Mouse (Mus musculus) thymus, postnatal 36 days (tissue): ENCODE measurements at regions not wholly inside any gene's neighbourhood (a gene's known extent, or its start where the extent isn't known, plus 50 kb on each side); places are given as distances from the start of the nearest gene placed in this dataset.

Source experiments
- DNase-seq, 2 experiments: peaks; one replicate each; pipeline ENCODE4 v3.0.0; 2022; ENCODE audit warnings: mixed read lengths in 2 of 2

- no peak for DNase-seq
These were observed 168.9 kb downstream of the Zfp36l2 start for GRCm38 (mm10) chr17:84018817-84019216.

DNA sequence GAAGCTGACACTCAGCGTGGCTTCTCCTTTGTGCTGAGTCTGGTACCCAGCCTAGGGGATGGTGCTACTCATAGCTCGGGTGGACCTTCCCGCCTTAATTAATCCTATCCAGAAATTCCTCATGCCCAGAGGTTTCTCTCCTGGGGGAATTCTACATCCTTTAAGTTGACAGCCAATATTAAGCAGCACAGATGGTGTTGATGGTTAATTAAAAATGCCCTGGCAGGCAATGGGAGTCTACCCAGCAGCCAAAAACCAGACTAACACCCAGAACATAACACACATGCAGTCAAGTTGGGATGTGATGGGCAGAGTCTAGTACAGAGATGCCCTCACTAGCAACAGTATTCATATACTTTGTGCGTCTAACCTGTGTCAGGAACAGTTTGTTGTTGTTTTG is 169.9 kb downstream of the Zfp36l2 start:
- DNase-seq = no peak

DNA sequence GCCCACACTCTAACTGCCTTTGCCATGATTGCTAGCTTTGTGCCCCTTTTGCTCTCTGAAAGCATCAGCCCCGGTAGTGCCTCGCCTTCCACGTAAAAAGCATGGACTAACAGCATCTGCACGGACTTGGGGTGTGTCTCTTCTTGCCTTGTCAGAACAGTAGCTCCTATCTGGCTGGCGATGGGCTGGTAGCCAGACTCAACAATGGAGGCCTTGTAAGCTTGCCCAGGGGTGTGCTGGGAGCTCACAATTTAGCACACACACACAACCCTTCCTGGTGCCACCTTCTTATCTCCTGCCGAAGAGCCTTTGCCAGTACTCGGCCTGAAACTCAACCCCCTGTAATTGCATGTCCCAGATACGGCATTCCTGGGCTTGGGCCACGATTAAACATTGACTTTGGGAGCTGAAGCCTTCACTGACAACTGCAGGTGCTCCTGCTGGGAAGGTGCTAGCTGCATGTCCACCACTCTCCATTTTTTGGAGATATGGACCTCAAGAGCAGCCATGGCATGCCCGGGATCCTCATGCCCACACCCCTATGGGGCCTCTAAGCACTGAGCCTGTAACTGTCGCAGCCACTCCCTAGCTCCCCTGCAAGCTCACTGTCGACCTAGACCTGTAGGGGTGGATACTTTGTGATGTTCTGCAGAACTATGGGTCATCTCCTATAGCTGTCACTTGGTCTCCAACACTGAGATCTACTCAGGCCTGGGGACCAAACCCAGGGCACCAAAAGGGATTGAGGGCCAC is 166.7 kb upstream of the Haao start:
- DNase-seq = no peak

GRCm38 (mm10) chr17:84010492-84011060 is 162.8 kb upstream of the Haao start:
- DNase-seq = no peak

GRCm38 (mm10) chr17:84009966-84010365 is 162.2 kb upstream of the Haao start:
- peak; percentile 40 to 67 for DNase-seq

DNA sequence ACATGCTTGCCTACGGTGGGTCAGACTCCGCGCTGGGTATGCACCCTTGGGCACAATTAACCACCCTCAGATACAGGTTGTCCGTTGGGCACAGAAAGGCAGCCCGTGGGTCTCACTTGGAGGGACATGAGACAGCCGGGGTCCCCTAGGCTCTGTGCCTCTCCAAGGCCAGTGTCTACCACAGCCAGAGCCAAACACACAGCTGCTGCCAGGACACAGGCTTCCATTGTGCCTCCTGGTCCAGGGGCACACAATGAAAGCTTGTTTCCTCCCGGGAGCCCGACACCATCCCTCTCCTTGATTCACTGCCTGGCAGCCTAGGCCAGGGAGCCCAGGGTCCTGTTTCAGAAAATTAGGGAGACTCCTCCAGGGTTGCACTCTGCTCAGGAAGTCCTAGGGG is 161.4 kb upstream of the Haao start:
- DNase-seq = no peak

- DNase-seq = no peak
These were observed 160.9 kb upstream of the Haao start for GRCm38 (mm10) chr17:84008682-84009052.

- DNase-seq = peak; percentile 40 to 63
These were observed 160.4 kb upstream of the Haao start for GRCm38 (mm10) chr17:84008035-84008681.

DNA sequence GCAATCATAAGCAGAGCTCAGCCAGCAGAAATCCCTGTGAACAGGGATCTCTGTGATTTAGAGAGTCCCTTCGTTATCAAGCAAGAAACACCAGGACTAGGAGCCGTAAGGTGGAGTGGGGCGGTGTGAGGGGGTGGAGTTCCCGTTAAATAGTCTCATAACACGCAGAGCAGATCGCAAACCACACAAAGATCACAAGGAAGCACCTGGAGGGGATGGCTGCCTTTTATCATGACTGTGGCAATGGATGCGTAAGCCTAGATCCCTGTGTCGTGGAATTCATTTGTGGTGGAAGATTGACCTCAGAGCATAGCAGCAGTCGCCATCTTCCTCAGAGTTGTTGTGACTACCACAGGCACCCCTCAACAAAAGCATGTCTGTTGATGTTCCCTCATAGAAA is 159.0 kb upstream of the Haao start:
- no peak for DNase-seq

GRCm38 (mm10) chr17:84004237-84004636 is 156.5 kb upstream of the Haao start:
- DNase-seq = peak; percentile 54 to 71

DNA sequence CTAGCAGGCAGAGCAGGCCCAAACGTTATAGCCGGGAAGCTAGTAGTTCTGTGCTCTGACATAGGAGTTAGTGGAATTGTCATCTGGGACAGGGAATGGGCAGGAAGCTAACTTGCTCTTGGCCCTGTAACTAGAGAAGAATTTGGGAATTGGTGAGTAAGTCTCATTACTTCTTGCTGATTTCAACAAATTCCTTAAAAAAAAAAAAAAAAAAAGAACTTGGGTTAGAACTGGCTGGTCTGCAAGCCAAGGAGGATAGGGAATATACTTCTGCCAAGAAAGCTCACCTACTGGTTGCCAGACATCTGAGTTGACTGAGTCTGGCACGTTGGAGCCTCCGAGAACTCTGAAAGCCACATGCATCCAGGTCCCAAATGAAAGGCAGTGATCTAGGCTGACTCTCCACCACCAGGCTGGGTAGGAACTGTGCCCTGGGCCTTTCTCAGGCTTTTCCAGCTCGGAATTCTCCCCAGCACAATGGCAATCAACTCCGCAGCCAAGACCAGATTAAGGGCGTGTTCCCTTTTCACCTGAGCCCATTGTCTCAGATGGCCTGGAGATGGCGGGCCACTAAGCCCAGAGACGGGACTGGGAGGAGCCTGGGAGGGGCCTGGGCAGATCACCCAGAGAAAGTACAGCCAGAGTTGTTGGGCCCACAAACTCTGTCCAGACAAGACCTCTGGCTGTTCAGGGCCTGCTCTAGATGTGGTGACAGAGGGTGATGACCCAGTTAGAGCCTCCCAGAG is 155.9 kb upstream of the Haao start:
- DNase-seq = peak in 1 of 2 experiments; percentile 21

DNA sequence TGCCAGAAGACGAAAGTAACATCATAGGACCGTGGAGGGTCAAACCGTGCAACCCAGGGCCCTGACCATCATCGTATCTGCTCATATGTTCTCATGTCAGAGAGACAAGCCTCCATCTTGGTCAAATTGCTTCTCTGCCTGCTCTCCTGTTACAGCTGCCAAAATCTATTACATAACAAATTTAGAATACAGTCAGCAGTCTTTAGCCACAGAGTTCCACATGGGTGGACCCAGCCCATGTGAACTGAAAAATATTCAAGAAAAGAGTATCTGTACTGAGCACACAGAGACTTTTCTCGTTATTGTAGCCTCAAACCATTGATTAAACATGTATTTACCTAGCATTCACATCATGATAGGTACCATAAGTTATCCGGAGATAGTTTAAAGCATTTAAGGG is 155.2 kb upstream of the Haao start:
- no peak for DNase-seq

GRCm38 (mm10) chr17:84002327-84002726 is 154.6 kb upstream of the Haao start:
- DNase-seq = no peak

GRCm38 (mm10) chr17:84000115-84000514 is 152.4 kb upstream of the Haao start:
- DNase-seq = no peak

GRCm38 (mm10) chr17:83998972-83999545 is 151.3 kb upstream of the Haao start:
- DNase-seq = no peak

DNA sequence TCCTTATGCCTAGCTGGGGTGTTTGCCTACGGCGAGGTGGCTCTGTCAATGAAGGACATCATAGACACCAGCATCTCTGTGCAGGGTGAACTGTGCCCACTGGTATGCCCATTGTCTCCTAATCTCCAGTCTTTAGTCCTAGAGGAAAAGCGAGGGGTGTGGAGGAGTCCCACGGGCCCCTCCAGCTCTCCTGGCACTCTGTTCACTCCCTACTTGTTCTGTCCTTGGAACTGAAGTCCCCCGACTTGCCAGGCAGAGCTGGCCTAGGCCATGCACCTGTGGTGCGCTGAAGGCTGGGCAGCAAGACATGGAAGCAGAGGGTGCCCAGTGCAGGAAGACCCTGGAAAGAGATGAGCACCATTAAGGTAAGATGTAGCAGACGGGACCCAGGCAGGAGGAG is 150.6 kb upstream of the Haao start:
- DNase-seq = no peak

GRCm38 (mm10) chr17:83997778-83998177 is 150.0 kb upstream of the Haao start:
- DNase-seq = peak; percentile 75 to 80

- no peak for DNase-seq
These were observed 145.3 kb upstream of the Haao start for GRCm38 (mm10) chr17:83993028-83993427.

DNA sequence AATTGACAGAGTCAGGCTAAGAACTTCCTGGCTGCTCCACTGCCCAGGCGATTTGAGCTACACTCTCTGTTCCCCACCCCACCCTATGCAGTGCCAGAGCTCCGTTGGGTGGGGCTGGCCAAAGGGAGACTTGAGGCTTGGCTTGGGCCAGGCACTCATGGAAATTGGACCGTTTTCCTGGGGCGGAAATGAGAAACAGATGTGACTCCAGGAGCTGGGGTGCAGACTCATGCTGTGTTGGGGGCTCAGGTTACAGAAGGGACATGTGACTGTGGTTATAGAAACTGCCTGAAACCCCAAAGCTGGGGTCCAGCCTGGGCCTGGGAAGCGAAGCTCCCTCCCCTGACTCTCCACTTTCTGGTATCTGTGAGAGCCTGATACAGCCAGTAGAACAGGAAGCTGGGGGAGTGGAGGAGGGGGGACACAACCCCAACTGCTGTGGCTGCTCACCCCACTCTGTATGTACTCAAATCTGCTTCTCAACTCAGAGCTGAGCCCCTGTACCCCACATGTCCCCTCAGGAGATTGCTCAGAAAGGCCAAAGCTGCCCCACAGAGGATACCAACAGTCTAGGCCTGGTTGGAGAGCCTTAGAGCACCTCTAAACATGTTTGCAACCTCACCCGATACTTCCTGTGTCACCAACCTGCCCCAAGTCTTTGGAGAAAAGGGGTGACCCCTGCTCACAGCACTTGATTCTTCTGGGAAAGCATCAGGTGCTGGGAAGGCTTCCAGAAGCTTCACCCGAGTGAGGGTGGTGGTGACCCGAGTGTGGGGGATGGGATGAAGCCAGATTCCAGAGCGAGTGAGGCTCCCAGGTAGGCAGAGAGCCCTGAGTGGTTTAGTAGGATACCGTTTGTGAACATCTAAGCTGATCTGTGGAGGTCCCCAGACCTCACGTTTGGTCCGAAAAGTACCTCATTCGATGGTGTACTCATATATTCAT is 142.9 kb upstream of the Haao start:
- DNase-seq = peak; percentile 66

GRCm38 (mm10) chr17:83988897-83989296 is 141.1 kb upstream of the Haao start:
- DNase-seq = no peak

GRCm38 (mm10) chr17:83988165-83988564 is 140.4 kb upstream of the Haao start:
- no peak for DNase-seq

- no peak for DNase-seq
These were observed 139.9 kb upstream of the Haao start for GRCm38 (mm10) chr17:83987683-83988082.
